Mouse (Mus musculus) lung, embryonic 14.5 days (tissue): ENCODE data around the gene Ldlrad3. TPM values are rescaled to one million over a fixed set of nuclear protein-coding genes. Genes with fewer than 3 reads are reported as not detected.
A peak's percentile ranks its signal among the peaks of the same experiment; 100 is the strongest.

Experiments
- ATAC-seq: fragments of 200-750 bp; cut with Nextera tagmentation; 2 replicates; pipeline ENCODE4 v1.8.0; 2017; ENCODE audit warnings: mild to moderate bottlenecking, moderate TSS enrichment, moderate library complexity; ENCODE audit not compliant: insufficient read depth
- DNase-seq: peaks from one replicate; pipeline ENCODE4 v3.0.0-alpha.2; 2015
- H3K27ac ChIP-seq: fragments of 300-500 bp; sonication (generic); 2 replicates; pipeline ENCODE4 v1.5.1; 2014; ENCODE audit warnings: low read depth, mild to moderate bottlenecking, moderate library complexity
- H3K27me3 ChIP-seq: fragments of 300-500 bp; sonication (generic); 2 replicates; pipeline ENCODE4 v1.6.1; 2014; ENCODE audit warnings: low read length, control low read depth; ENCODE audit not compliant: insufficient read depth
- H3K36me3 ChIP-seq: fragments of 300-500 bp; sonication (generic); 2 replicates; pipeline ENCODE4 v1.6.1; 2014; ENCODE audit warnings: control low read depth; ENCODE audit not compliant: insufficient read depth
- H3K4me1 ChIP-seq: fragments of 300-500 bp; sonication (generic); 2 replicates; pipeline ENCODE4 v1.6.1; 2014; ENCODE audit warnings: antibody characterized with exemption, control low read depth; ENCODE audit not compliant: insufficient read depth
- H3K4me2 ChIP-seq: fragments of 300-500 bp; sonication (generic); 2 replicates; pipeline ENCODE4 v1.6.1; 2014; ENCODE audit warnings: mild to moderate bottlenecking
- H3K4me3 ChIP-seq: fragments of 300-500 bp; sonication (generic); 2 replicates; pipeline ENCODE4 v1.5.1; 2014; ENCODE audit warnings: low read depth, low read length
- H3K9ac ChIP-seq: fragments of 300-500 bp; sonication (generic); 2 replicates; pipeline ENCODE4 v1.6.1; 2014
- H3K9me3 ChIP-seq: fragments of 300-500 bp; sonication (generic); 2 replicates; pipeline ENCODE4 v1.6.1; 2016; ENCODE audit warnings: low read depth, low read length, control low read depth
- CTCF ChIP-seq: IDR thresholded peaks from 2 replicates; pipeline ENCODE4 v1.5.1; 2016; ENCODE audit warnings: antibody characterized with exemption, low read depth
- WGBS: fragments of 180-500 bp; shearing (Covaris S2); extraction: QIAGEN DNeasy Blood & Tissue Kit; methylation state at CpG from one replicate; pipeline ENCODE4 v1.1.7; 2014; 5-methylcytosine and 5-hydroxymethylcytosine counted together
- polyA plus RNA-seq: library from polyadenylated mRNA; unstranded; fragments of >200 nt; fragmentation: Nextera tagmentation; extraction: Ambion mirVana; gene quantifications from 2 replicates; pipeline ENCODE4 v1.2.1, GENCODE M21; 2014

The Ldlrad3 gene
- polyA plus RNA-seq, 1 experiment from 2014 or later, result 60.4 TPM

- Histone ChIP-seq H3K9ac (no peak overlapping the region), H3K27me3 (no peaks in the 10 kb centered on the region), H3K36me3 (no peaks in the 10 kb centered on the region), H3K4me2 (peak overlapping the region; percentile 23; the same call in 1 of the 2 replicates), H3K4me3 (no peak overlapping the region), H3K4me1 (peaks cover 57% of the 10 kb centered on the region), H3K27ac (peak overlapping the region; percentile 39), H3K9me3 (no peaks in the 10 kb centered on the region)
- peak; percentile 44 for DNase-seq
- 34% methylated on average over 10 of the region's 10 CpGs for WGBS
- no peak for TF ChIP-seq CTCF
- ATAC-seq, result peak; percentile 33; the same call in 1 of the 2 replicates
Observed at GRCm38 (mm10) chr2:102132945-102133558, 53.1 kb downstream of the Ldlrad3 start.

- Histone ChIP-seq H3K27me3 (no peaks in the 10 kb centered on the region), H3K36me3 (no peaks in the 10 kb centered on the region), H3K9me3 (no peaks in the 10 kb centered on the region), H3K27ac (peak overlapping the region; percentile 48; the same call in 1 of the 2 replicates), H3K4me3 (no peak overlapping the region), H3K4me2 (no peak overlapping the region), H3K9ac (no peak overlapping the region), H3K4me1 (peaks cover 58% of the 10 kb centered on the region)
- ATAC-seq (no peak), DNase-seq (no peak)
- no peak for TF ChIP-seq CTCF
- WGBS, result 74% methylated on average over 8 of the region's 8 CpGs
Observed at GRCm38 (mm10) chr2:102130198-102130845, 55.9 kb downstream of the Ldlrad3 start.

- ATAC-seq, result peak; percentile 3; the same call in 1 of the 2 replicates
- DNase-seq, result no peak
- Histone ChIP-seq H3K9me3 (no peaks in the 10 kb centered on the region), H3K27me3 (no peaks in the 10 kb centered on the region), H3K4me2 (no peak overlapping the region), H3K36me3 (no peaks in the 10 kb centered on the region), H3K4me3 (no peak overlapping the region), H3K27ac (peak overlapping the region; percentile 44; the same call in 1 of the 2 replicates), H3K4me1 (peaks cover 57% of the 10 kb centered on the region), H3K9ac (no peak overlapping the region)
- 69% methylated on average over 4 of the region's 4 CpGs for WGBS
- TF ChIP-seq CTCF, result no peak
Observed at GRCm38 (mm10) chr2:102129235-102129634, 57.0 kb downstream of the Ldlrad3 start.

- Histone ChIP-seq H3K9me3 (no peaks in the 10 kb centered on the region), H3K4me1 (peaks cover 53% of the 10 kb centered on the region), H3K27me3 (no peaks in the 10 kb centered on the region), H3K27ac (peak overlapping the region; percentile 66), H3K9ac (no peak overlapping the region; the same call in 1 of the 2 replicates), H3K4me3 (no peak overlapping the region), H3K4me2 (no peak overlapping the region), H3K36me3 (no peaks in the 10 kb centered on the region)
- ATAC-seq, result peak; percentile 71
- peak; percentile 82 for DNase-seq
- TF ChIP-seq CTCF, result no peak
- 38% methylated on average over 14 of the region's 14 CpGs for WGBS
Observed at GRCm38 (mm10) chr2:102128500-102129030, 57.6 kb downstream of the Ldlrad3 start.

- Histone ChIP-seq H3K27ac (peak overlapping the region; percentile 66), H3K4me3 (no peak overlapping the region), H3K9me3 (no peaks in the 10 kb centered on the region), H3K9ac (no peak overlapping the region; the same call in none of the 2 replicates), H3K27me3 (no peaks in the 10 kb centered on the region), H3K4me2 (no peak overlapping the region), H3K36me3 (no peaks in the 10 kb centered on the region), H3K4me1 (peaks cover 50% of the 10 kb centered on the region)
- WGBS, result 67% methylated on average over 8 of the region's 8 CpGs
- ATAC-seq, result peak; percentile 28; the same call in 1 of the 2 replicates
- no peak for DNase-seq
- no peak for TF ChIP-seq CTCF
Observed at GRCm38 (mm10) chr2:102127791-102128387, 58.3 kb downstream of the Ldlrad3 start.

GRCm38 (mm10) chr2:102127221-102127620 is 59.0 kb downstream of the Ldlrad3 start:
- no peaks in the 10 kb centered on the region for H3K9me3 ChIP-seq
- H3K4me2 ChIP-seq, result no peak overlapping the region
- no peaks in the 10 kb centered on the region for H3K36me3 ChIP-seq
- ATAC-seq (no peak), DNase-seq (no peak)
- WGBS, result 71% methylated on average over 9 of the region's 9 CpGs
- H3K9ac ChIP-seq, result no peak overlapping the region
- peaks cover 46% of the 10 kb centered on the region for H3K4me1 ChIP-seq
- H3K27me3 ChIP-seq, result no peaks in the 10 kb centered on the region
- no peak for TF ChIP-seq CTCF
- no peak overlapping the region for H3K4me3 ChIP-seq
- H3K27ac ChIP-seq, result no peak overlapping the region

- Histone ChIP-seq H3K9ac (no peak overlapping the region), H3K27me3 (no peaks in the 10 kb centered on the region), H3K9me3 (no peaks in the 10 kb centered on the region), H3K36me3 (no peaks in the 10 kb centered on the region), H3K4me3 (no peak overlapping the region), H3K4me2 (no peak overlapping the region), H3K4me1 (peaks cover 39% of the 10 kb centered on the region), H3K27ac (no peak overlapping the region)
- no peak for DNase-seq
- ATAC-seq, result no peak
- 90% methylated on average over 7 of the region's 7 CpGs for WGBS
- TF ChIP-seq CTCF, result no peak
Observed at GRCm38 (mm10) chr2:102126076-102126475, 60.1 kb downstream of the Ldlrad3 start.
